Mouse (Mus musculus) thymus, adult 2 months (tissue): Measurements from ENCODE around the gene Cacna2d2.

Experiments
- CTCF ChIP-seq: fragments of 200-500 bp; IDR thresholded peaks from 2 replicates; pipeline ENCODE4 v1.5.1; 2012; ENCODE audit warnings: mild to moderate bottlenecking, control low read depth, low read length, moderate library complexity, borderline replicate concordance; ENCODE audit not compliant: control insufficient read depth, poor library complexity, insufficient read depth; ENCODE audit errors: extremely low read depth
- POLR2A ChIP-seq: fragments of 200-500 bp; IDR thresholded peaks from 2 replicates; pipeline ENCODE4 v1.6.1; 2012; ENCODE audit warnings: mild to moderate bottlenecking, low read length, control low read depth, moderate library complexity; ENCODE audit not compliant: control insufficient read depth, poor library complexity, insufficient read depth; ENCODE audit errors: extremely low read depth

GRCm38 (mm10) chr9:107453151-107453550 is 53.7 kb downstream of the Cacna2d2 start:
- TF ChIP-seq CTCF (no peak), POLR2A (no peak)
